Mouse (Mus musculus): Measurements from ENCODE around the gene Pbrm1. TPM values are rescaled to one million over a fixed set of nuclear protein-coding genes. Genes with fewer than 3 reads are reported as not detected.

The Pbrm1 gene
- polyA plus RNA-seq, 1 experiment from 2014 or later: 84.6 TPM

DNA sequence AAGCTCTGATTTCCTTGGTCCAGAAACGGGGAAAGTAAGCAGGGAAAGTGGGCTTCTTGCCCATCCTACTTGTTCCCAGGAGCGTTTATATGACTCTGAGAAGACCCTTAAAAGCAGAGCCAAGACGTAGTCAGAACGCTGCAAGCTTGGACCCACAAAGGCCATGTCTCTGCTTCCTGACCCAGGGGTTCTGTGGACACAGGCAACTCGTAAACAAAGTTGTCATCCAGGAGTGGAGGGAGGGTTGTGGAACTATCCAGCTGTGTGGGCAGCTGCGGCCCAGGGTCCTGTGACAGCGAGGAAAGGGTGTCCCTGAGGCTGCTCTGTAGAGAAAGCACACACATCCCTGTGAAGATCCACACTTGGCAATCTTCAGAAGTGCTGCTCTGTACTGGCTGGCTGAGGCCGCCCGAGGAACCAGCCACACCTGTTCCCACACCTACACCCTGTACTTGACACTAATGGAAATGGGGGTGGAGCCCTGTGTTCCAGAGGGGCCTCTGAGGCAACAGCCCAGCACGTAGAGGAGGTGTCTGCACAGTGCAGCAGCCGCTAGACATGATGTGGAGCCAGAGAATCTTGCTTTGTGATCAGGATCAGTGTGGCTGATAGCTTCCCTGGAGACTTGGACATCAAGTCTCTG is 114.2 kb downstream of the Pbrm1 start:
- Histone ChIP-seq H3K27ac (replicated peaks; ENCODE audit: low read depth, low read length) (peak overlapping the region; percentile 68), H3K4me3 (ENCODE audit: low read depth, low read length) (peak overlapping the region; percentile 90), H3K4me1 (ENCODE audit: control insufficient read depth, insufficient read depth, low read length) (peaks cover 43% of the 10 kb centered on the region), H3K4me2 (ENCODE audit: low read depth, low read length) (peak overlapping the region; percentile 74), H3K27me3 (replicated peaks; ENCODE audit: control insufficient read depth, insufficient read depth, low read length) (no peaks in the 10 kb centered on the region), H3K9me3 (ENCODE audit: control insufficient read depth, low read length) (no peaks in the 10 kb centered on the region), H3K9ac (ENCODE audit: low read depth, low read length) (peak overlapping the region; percentile 90), H3K36me3 (ENCODE audit: control insufficient read depth, insufficient read depth, low read length) (peaks cover 40% of the 10 kb centered on the region)
- 51% methylated on average over 11 of the region's 11 CpGs for WGBS
- ATAC-seq (ENCODE audit: low read depth): peak; percentile 53
- DNase-seq (ENCODE audit: low spot score): peak; percentile 91

DNA sequence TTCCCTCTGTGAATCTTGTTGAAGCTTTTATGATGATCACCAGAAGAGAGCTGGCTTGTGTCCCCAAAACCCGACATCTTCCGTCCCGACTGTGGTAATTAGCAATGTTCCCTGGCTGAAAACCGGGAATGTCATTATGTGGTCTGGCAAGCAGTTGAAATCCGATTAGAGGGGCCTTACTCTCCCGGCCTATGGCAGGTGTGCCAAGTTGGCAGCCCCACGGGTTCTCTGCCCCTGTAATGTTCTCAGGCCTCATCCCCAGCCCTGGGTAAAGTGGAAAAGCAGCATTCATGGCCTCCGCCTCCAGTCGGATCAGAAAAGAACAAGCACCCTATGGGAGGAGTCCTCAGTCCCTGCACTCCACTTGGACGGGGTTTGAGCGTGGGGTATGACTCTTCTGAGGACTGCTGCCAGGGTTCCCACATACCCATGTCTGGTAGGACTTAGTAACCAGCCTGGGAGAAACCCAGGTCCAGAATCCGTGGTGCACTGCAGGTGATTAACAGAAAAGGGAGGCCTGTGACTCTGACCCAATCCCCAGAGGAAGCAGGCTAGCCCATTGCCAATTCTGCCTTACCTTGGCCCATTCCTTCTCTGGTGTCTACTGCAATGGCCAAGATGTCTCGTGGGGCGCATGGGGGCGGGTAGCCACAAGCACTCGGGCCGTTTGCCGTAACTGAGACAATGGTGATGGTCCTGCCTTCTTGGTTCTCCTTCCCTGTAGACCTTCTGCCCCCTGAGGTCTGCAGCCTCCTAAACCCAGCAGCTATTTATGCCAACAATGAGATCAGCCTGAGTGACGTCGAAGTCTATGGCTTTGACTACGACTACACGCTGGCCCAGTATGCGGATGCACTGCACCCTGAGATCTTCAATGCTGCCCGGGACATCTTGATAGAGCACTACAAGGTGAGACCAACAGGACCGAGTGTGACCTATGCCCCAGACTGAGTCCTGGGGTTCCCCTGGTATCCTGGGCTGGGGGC is 115.4 kb downstream of the Pbrm1 start:
- no peak overlapping the region for H3K4me3 ChIP-seq (ENCODE audit: low read depth, low read length)
- no peaks in the 10 kb centered on the region for H3K27me3 ChIP-seq (replicated peaks; ENCODE audit: control insufficient read depth, insufficient read depth, low read length)
- peaks cover 52% of the 10 kb centered on the region for H3K36me3 ChIP-seq (ENCODE audit: control insufficient read depth, insufficient read depth, low read length)
- DNase-seq (ENCODE audit: low spot score): peak; percentile 59
- no peak for ATAC-seq (ENCODE audit: low read depth)
- H3K27ac ChIP-seq (replicated peaks; ENCODE audit: low read depth, low read length): peak overlapping the region; percentile 68
- no peaks in the 10 kb centered on the region for H3K9me3 ChIP-seq (ENCODE audit: control insufficient read depth, low read length)
- peak overlapping the region; percentile 74 for H3K4me2 ChIP-seq (ENCODE audit: low read depth, low read length)
- H3K4me1 ChIP-seq (ENCODE audit: control insufficient read depth, insufficient read depth, low read length): peaks cover 41% of the 10 kb centered on the region
- 80% methylated on average over 25 of the region's 25 CpGs for WGBS
- 0 out of 2 replicates have a peak overlapping the region, but pooled peaks have one; percentile 90 for H3K9ac ChIP-seq (ENCODE audit: low read depth, low read length)

DNA sequence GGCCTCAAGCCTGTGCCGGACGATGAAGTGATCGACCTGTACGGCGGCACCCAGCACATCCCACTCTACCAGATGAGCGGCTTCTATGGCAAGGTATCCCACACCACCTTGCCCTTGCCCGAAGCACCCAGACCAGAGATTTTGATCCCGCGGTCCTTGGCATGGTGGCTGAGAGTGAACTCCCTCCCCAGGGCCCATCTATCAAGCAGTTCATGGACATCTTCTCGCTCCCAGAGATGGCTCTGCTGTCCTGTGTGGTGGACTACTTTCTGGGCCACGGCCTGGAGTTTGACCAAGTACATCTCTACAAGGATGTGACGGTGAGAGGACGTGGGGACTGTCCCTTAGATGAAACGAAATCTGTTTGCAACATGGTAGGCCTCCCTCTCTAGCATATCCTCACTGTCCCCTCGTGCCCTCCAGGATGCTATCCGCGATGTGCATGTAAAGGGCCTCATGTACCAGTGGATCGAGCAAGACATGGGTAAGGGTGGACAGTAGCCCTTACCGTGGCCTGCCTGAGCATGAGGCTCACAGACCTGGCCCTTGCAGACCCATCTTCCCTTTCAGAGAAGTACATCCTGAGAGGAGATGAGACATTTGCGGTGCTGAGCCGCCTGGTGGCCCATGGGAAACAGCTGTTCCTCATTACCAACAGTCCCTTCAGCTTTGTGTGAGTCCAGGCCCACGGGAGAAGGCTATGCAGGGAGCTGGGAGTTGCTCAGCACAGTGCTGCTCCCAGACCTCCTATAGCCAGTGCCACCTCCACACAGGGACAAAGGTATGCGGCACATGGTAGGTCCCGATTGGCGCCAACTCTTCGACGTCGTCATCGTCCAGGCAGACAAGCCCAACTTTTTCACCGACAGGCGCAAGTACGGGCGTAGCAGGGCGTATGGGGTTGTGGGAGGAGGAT is 116.8 kb downstream of the Pbrm1 start:
- Histone ChIP-seq H3K27me3 (replicated peaks; ENCODE audit: control insufficient read depth, insufficient read depth, low read length) (no peaks in the 10 kb centered on the region), H3K9me3 (ENCODE audit: control insufficient read depth, low read length) (no peaks in the 10 kb centered on the region), H3K36me3 (ENCODE audit: control insufficient read depth, insufficient read depth, low read length) (peaks cover 66% of the 10 kb centered on the region), H3K9ac (ENCODE audit: low read depth, low read length) (no peak overlapping the region), H3K4me2 (ENCODE audit: low read depth, low read length) (no peak overlapping the region), H3K4me3 (ENCODE audit: low read depth, low read length) (no peak overlapping the region), H3K4me1 (ENCODE audit: control insufficient read depth, insufficient read depth, low read length) (peaks cover 29% of the 10 kb centered on the region), H3K27ac (replicated peaks; ENCODE audit: low read depth, low read length) (no peak overlapping the region)
- ATAC-seq (ENCODE audit: low read depth) (no peak), DNase-seq (ENCODE audit: low spot score) (no peak)
- WGBS: 92% methylated on average over 34 of the region's 34 CpGs

DNA sequence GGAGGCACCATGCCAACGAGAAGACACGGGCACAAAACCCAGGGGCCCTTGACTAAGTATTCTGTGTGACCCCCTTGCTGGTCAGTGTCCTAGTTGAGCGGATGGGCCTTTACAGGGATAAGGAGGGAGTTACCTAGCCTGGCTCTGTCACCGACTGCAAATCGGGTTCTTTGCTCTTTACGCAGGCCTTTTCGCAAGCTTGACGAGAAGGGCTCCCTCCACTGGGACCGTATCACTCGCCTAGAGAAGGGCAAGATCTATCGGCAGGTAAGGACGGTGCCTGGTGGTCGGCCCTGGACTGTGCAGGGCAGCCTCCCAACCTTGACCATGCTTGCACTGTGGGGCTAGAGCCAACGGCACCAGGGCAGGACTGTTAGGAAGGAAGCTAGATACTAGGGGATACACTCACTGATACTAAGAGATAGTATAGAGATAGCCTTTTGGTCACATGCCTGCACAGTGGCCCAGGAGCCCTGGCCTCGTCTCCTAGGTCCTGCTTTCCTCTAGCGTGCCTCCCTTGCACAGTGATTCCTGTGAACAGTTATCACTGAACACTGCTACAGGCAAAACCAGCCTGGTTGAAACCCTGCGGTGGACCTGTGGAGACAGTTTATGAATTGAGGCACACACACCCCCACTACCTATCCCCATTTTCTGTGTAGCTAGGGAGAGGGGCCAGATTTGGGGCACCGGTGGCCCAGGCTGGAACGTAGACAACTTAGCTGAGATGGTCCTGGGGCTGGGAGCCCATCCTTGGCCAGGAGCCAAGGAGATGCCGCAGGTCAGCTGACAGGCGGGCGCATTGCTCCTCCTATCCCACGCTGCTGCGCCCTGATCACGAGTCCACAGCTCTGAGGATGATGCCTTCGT is 117.7 kb downstream of the Pbrm1 start:
- H3K4me3 ChIP-seq (ENCODE audit: low read depth, low read length): no peak overlapping the region
- no peak overlapping the region for H3K4me2 ChIP-seq (ENCODE audit: low read depth, low read length)
- H3K36me3 ChIP-seq (ENCODE audit: control insufficient read depth, insufficient read depth, low read length): peaks cover 71% of the 10 kb centered on the region
- no peaks in the 10 kb centered on the region for H3K9me3 ChIP-seq (ENCODE audit: control insufficient read depth, low read length)
- DNase-seq (ENCODE audit: low spot score): no peak
- no peak overlapping the region for H3K9ac ChIP-seq (ENCODE audit: low read depth, low read length)
- no peak for ATAC-seq (ENCODE audit: low read depth)
- WGBS: 90% methylated on average over 26 of the region's 26 CpGs
- H3K4me1 ChIP-seq (ENCODE audit: control insufficient read depth, insufficient read depth, low read length): peaks cover 29% of the 10 kb centered on the region
- no peaks in the 10 kb centered on the region for H3K27me3 ChIP-seq (replicated peaks; ENCODE audit: control insufficient read depth, insufficient read depth, low read length)
- H3K27ac ChIP-seq (replicated peaks; ENCODE audit: low read depth, low read length): no peak overlapping the region

DNA sequence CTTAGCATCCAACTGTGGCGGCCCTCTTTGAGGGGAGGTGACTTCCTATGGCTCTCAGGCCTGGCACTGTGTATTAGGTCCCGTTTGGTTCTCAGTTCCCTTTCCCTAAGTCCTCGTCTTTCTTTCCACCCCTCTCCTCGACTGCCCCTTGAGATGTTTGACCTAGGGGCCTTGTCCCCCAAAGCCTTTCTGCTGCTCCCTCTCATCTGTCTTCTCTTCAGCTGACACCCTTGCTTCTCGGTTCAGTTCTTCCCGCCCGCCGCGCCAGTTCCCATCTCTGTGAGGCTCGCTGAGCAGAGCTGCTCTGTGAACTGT is 118.3 kb downstream of the Pbrm1 start:
- Histone ChIP-seq H3K9ac (ENCODE audit: low read depth, low read length) (no peak overlapping the region), H3K27me3 (replicated peaks; ENCODE audit: control insufficient read depth, insufficient read depth, low read length) (no peaks in the 10 kb centered on the region), H3K9me3 (ENCODE audit: control insufficient read depth, low read length) (no peaks in the 10 kb centered on the region), H3K4me3 (ENCODE audit: low read depth, low read length) (no peak overlapping the region), H3K36me3 (ENCODE audit: control insufficient read depth, insufficient read depth, low read length) (peaks cover 77% of the 10 kb centered on the region), H3K27ac (replicated peaks; ENCODE audit: low read depth, low read length) (no peak overlapping the region), H3K4me2 (ENCODE audit: low read depth, low read length) (no peak overlapping the region), H3K4me1 (ENCODE audit: control insufficient read depth, insufficient read depth, low read length) (peaks cover 24% of the 10 kb centered on the region)
- WGBS: 82% methylated on average over 10 of the region's 10 CpGs
- ATAC-seq (ENCODE audit: low read depth) (no peak), DNase-seq (ENCODE audit: low spot score) (no peak)

DNA sequence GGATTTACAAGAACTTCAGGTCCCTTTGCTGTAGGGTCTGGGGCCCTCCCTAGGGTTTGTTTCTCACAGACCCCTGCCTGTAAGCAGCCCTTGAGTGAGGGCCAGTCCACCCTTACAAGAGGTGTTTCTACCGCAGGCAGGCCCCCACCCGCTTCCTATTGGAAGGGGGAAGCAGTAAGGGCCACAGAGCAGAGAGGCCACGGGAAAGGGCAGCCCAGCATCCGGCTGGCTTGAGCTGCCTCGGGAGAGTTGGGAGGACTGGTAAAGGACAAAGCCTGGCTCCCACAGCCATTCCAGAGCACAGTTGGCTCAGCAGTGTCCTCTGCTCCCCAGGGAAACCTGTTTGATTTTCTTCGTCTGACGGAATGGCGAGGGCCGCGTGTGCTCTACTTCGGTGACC is 118.9 kb downstream of the Pbrm1 start:
- no peak overlapping the region for H3K4me3 ChIP-seq (ENCODE audit: low read depth, low read length)
- peaks cover 79% of the 10 kb centered on the region for H3K36me3 ChIP-seq (ENCODE audit: control insufficient read depth, insufficient read depth, low read length)
- no peak overlapping the region for H3K27ac ChIP-seq (replicated peaks; ENCODE audit: low read depth, low read length)
- H3K9me3 ChIP-seq (ENCODE audit: control insufficient read depth, low read length): no peaks in the 10 kb centered on the region
- ATAC-seq (ENCODE audit: low read depth): no peak
- no peak overlapping the region for H3K9ac ChIP-seq (ENCODE audit: low read depth, low read length)
- no peaks in the 10 kb centered on the region for H3K27me3 ChIP-seq (replicated peaks; ENCODE audit: control insufficient read depth, insufficient read depth, low read length)
- 73% methylated on average over 11 of the region's 11 CpGs for WGBS
- H3K4me1 ChIP-seq (ENCODE audit: control insufficient read depth, insufficient read depth, low read length): peaks cover 19% of the 10 kb centered on the region
- no peak for DNase-seq (ENCODE audit: low spot score)
- no peak overlapping the region for H3K4me2 ChIP-seq (ENCODE audit: low read depth, low read length)

DNA sequence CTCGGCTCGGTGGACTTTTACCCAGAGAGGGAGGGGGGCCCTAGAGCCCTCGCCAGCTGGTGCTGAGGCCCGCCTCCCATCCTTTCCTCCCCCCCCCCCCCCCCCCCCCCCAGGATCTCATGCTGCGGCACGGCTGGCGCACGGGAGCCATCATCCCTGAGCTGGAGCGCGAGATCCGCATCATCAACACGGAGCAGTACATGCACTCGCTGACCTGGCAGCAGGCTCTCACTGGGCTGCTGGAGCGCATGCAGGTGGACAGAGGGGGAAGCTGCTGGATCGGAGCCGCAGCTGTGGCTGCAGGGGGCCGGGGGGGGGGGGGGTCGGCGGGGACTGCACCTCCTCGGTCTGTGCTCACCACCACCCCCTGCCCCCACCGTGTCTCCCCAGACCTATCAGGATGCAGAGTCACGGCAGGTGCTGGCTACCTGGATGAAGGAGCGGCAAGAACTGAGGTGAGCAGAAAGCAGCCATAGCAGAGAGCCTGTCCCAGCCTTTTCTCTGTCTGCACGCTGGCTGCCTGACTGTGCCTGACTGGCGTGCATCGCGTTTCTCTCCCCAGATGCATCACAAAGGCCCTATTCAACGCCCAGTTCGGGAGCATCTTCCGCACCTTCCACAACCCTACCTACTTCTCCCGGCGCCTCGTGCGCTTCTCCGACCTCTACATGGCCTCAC is 119.4 kb downstream of the Pbrm1 start:
- no peak overlapping the region for H3K4me2 ChIP-seq (ENCODE audit: low read depth, low read length)
- no peak for ATAC-seq (ENCODE audit: low read depth)
- peaks cover 79% of the 10 kb centered on the region for H3K36me3 ChIP-seq (ENCODE audit: control insufficient read depth, insufficient read depth, low read length)
- no peaks in the 10 kb centered on the region for H3K27me3 ChIP-seq (replicated peaks; ENCODE audit: control insufficient read depth, insufficient read depth, low read length)
- H3K27ac ChIP-seq (replicated peaks; ENCODE audit: low read depth, low read length): no peak overlapping the region
- peaks cover 13% of the 10 kb centered on the region for H3K4me1 ChIP-seq (ENCODE audit: control insufficient read depth, insufficient read depth, low read length)
- WGBS: 93% methylated on average over 18 of the region's 35 CpGs
- no peak overlapping the region for H3K9ac ChIP-seq (ENCODE audit: low read depth, low read length)
- H3K4me3 ChIP-seq (ENCODE audit: low read depth, low read length): no peak overlapping the region
- no peaks in the 10 kb centered on the region for H3K9me3 ChIP-seq (ENCODE audit: control insufficient read depth, low read length)
- DNase-seq (ENCODE audit: low spot score): no peak

Measured in embryonic facial prominence, embryonic 14.5 days (tissue).